Mouse (Mus musculus) regulatory T cell (primary cell): ENCODE measurements around the gene Wapl.

Experiments
- in situ Hi-C: fragments of 300-600 bp; cut with MboI, MseI; formaldehyde crosslinking; loops from one replicate; pipeline ENCODE4 v1.15.1; 2025; ENCODE audit warnings: high pct_unique_total_duplicates

Gene Wapl

GRCm38 (mm10) chr14:34673395-34674228 is at the start of gene Wapl:
Gene Wapl, plus strand, starts transcription at chr14:34673928.
- in situ Hi-C loops = loop anchor here (5.0 to 25.0 kb wide), 2 partner anchors 89 to 1236 kb away; partner anchors contain the start of gene Mapk8

DNA sequence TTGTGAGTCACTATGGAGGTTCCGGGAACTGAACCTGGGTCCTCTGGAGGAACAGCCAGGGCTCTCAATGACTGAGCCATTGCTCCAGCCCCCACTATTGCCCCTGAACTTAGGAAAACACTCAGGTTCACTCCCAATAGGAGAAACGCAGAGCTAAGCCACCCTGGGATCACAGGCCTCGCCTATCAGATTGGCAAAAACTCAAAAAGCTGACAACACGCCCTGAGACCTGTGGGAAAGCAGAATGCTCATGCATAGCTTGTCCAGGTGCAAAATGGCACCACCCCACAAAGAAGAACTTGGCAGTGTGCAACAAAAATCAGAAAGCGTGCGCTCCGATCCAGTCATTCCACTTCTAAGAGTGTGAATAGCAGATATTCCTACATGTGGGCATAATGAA is 46.9 kb upstream of the Wapl start:
- in situ Hi-C loops = no loop called here

- in situ Hi-C loops = no loop called here
Observed at GRCm38 (mm10) chr14:34632722-34633448, 40.8 kb upstream of the Wapl start.

DNA sequence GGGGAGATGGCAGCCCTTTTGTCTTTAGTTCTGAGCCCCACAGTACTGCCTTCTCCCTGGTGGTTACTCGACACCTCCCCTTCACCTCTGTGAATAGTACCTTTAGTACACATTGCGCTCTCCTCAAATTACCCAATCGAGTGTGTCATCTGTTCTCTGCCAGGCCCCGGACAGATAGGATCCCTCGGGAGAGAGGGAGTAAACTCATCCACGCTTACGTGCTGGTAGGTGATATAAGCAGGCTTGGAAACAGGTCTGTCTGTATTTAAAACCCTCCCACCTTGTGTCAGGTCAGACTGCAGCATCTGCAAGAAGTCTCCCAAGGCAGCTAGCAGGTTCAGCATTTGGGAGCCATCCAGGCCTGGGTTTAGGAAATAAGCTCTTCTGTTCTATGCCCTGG is 38.5 kb upstream of the Wapl start:
- in situ Hi-C loops = no loop called here

GRCm38 (mm10) chr14:34635721-34636120 is 38.0 kb upstream of the Wapl start:
- in situ Hi-C loops = no loop called here

DNA sequence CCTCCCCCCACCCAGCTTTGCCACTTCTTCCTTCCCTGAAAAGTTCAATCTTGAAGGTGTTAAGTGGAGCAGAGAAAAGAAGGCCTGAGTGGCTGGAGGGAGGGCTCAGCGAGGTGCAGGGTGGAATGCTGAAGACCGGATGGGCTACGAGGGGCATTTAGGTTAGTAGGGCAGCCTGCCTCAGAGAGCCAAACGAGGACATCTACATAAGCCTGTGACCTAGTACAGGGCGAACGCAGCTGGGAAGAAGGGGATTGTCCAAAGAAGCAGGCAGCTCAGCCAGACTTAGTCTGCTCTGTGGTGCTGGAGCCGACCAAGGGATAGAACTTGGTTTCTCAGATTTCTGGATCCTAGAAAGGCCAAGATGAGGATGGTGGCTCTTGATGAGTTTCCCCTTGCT is 29.6 kb upstream of the Wapl start:
- in situ Hi-C loops = no loop called here

GRCm38 (mm10) chr14:34647870-34648475 is 25.8 kb upstream of the Wapl start:
- in situ Hi-C loops = no loop called here

GRCm38 (mm10) chr14:34657131-34657530 is 16.6 kb upstream of the Wapl start:
- in situ Hi-C loops = loop anchor here (25.0 kb wide), 1 partner anchor 1220 kb away; the partner anchor contains the start of gene Mapk8

DNA sequence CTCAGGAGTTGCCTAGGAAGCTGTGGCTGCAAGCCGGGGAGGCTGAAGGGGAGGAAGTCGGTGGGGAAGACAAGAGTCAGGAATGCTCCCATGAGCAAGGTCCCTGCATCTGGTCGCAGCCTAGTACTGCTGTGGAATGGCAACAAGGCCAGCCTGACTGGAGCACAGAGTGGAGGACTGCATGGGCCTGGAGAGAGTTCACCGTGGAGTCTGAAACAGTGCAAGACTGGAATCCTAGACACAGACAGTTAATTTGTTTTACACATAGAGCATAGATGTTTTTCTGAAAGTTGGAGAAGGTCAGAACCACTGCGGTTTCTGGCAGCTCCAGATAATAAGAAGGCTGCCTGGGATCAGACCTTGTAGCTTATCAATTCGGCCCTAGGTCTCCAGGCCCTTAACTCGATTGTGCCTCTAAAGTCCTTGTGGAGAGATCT is 13.4 kb upstream of the Wapl start:
- in situ Hi-C loops = loop anchor here (25.0 kb wide), 1 partner anchor 1223 kb away; the partner anchor contains the start of gene Mapk8

GRCm38 (mm10) chr14:34660788-34661591 is 12.7 kb upstream of the Wapl start:
- in situ Hi-C loops = loop anchor here (25.0 kb wide), 1 partner anchor 1224 kb away; the partner anchor contains the start of gene Mapk8

DNA sequence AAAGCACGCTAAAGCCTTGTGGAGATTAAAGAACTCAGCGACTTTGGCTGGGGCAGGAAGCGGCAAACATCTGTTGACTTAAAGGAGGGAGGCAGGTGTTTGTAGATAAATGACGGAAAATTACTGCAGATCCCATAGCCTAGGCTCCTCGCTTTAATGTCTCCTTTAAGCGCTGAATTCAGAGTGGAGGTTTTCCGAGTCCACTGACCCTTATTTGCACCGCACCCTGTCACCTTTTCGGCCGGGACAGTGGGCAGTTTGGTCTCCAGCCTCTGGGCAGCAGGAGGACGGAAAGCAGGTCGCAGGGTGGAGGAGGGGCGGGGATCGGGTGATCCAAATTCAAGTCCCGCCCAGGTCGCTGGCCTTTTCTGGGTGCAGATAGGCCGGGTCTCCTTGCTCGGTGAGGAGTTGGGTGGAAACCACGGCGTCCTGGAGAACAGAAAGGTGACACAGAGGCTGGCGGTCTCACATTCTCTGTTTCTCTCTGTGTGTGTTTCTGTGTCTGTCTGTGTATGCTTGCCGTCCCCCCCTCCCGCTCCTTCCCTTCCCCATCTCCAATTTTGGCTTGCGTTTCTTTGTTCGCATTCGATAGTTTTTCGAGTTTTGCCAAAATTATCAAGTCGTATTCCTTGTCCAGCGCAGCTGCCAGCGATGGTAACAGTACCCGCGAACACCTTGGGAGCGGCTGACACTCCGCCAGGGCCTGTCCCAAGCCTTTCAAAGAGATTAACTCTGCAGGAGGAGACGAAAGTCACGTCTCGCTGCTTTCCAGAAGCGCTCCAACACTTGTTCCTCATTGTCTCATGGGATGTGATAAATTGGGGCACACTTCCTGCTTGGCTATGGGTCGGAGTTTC is 11.9 kb upstream of the Wapl start:
- in situ Hi-C loops = loop anchor here (25.0 kb wide), 1 partner anchor 1225 kb away; the partner anchor contains the start of gene Mapk8

- in situ Hi-C loops = loop anchor here (25.0 kb wide), 1 partner anchor 1225 kb away; the partner anchor contains the start of gene Mapk8
Observed at GRCm38 (mm10) chr14:34662478-34662826, 11.3 kb upstream of the Wapl start.

GRCm38 (mm10) chr14:34663381-34663780 is 10.3 kb upstream of the Wapl start:
- in situ Hi-C loops = loop anchor here (25.0 kb wide), 1 partner anchor 1226 kb away; the partner anchor contains the start of gene Mapk8

GRCm38 (mm10) chr14:34669082-34669481 is 4.6 kb upstream of the Wapl start:
- in situ Hi-C loops = loop anchor here (25.0 kb wide), 1 partner anchor 1232 kb away; the partner anchor contains the start of gene Mapk8

GRCm38 (mm10) chr14:34670256-34670655 is 3.5 kb upstream of the Wapl start:
- in situ Hi-C loops = loop anchor here (5.0 to 25.0 kb wide), 2 partner anchors 92 to 1233 kb away; partner anchors contain the start of gene Mapk8

GRCm38 (mm10) chr14:34674229-34674791 is 582 bp downstream of the Wapl start:
- in situ Hi-C loops = loop anchor here (5.0 to 25.0 kb wide), 2 partner anchors 88 to 1237 kb away; partner anchors contain the start of gene Mapk8

- in situ Hi-C loops = loop anchor here (5.0 to 25.0 kb wide), 2 partner anchors 87 to 1238 kb away; partner anchors contain the start of gene Mapk8
Observed at GRCm38 (mm10) chr14:34674932-34675331, 1.2 kb downstream of the Wapl start.

GRCm38 (mm10) chr14:34675347-34675865 is 1.7 kb downstream of the Wapl start:
- in situ Hi-C loops = no loop called here

DNA sequence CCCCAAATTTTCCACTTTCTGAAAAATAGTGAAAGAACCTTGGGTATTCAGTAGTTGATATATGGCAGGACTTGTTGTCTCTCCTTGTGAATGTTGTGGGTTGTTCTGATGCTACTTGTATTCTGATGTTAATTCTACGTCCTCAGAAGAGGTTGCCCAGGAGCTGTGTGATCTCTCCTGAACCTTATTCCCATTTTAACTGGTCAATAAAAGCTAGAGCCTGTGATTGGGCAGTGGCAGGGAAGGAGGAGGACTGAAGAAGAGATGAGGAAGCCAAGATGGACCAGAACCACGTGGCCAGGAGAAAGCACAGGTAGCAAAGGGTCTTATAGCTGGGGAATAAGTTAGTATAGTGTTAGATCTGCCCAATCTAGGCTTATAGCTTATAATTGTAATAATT is 7.1 kb downstream of the Wapl start:
- in situ Hi-C loops = no loop called here
